Mouse (Mus musculus) erythroblast, embryonic 14.5 days (primary cell): Measurements from ENCODE around the gene Etnk2.

Experiments
- GATA1 ChIP-seq: IDR thresholded peaks from 2 replicates; pipeline ENCODE4 v1.6.1; 2012; ENCODE audit warnings: low read length, inconsistent platforms, mixed read lengths
- TAL1 ChIP-seq: IDR thresholded peaks from 3 replicates; pipeline ENCODE4 v1.6.1; 2012; ENCODE audit warnings: low read length, inconsistent platforms, mixed read lengths

DNA sequence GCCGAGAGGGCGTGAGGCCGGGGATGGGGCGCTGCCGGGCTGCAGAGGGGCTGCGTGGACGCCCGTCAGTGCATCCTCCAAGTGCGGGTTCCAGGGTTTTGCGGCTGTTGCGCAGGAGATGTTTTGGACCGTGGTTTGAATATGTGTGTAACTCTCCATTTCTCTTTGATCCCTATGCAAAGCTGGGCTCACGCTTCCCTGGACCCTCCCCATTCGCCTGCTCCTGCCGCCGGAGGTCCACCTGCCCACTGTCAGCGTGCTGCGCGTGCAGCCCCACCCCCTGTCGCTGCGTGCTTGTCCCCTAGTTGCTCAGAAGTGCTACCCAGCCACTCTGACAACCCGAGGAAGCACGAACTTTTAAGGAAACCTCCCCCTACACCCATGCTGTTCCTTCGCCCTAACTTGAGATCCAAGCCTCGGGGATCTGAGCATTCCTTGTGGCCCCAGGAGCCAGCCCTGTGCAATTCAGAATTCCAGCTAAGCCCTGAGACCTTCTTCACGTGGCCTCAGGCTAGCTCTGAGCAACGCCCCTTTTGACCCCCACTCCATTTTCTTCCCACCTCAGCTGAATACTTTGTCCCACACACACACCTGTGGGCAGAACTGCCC, 754 bp downstream of the Etnk2 start:
- TF ChIP-seq GATA1 (no peak), TAL1 (no peak)
